Mouse (Mus musculus): ENCODE measurements around the gene Rnf222. TPM values are rescaled to one million over a fixed set of nuclear protein-coding genes. Genes with fewer than 3 reads are reported as not detected.

Gene Rnf222
- polyA plus RNA-seq, 2 experiments: 0.08 TPM; not detected in 1

GRCm38 (mm10) chr11:68906461-68906790, 18.1 kb downstream of the Rnf222 start:
- 69% methylated on average over 4 of the region's 4 CpGs for WGBS (ENCODE audit: insufficient replicate concordance)
- ATAC-seq (ENCODE audit: insufficient read depth) (no peak), DNase-seq (ENCODE audit: low read depth in 3 of 3, low spot score in 3 of 3) (no peak)
- H3K4me1 ChIP-seq (replicated peaks; ENCODE audit: control insufficient read depth in 2 of 2, insufficient read depth in 2 of 2, low read length in 1 of 2): peaks cover 0 to 4% of the 10 kb centered on the region in 2 experiments; a peak in 1 of 4 replicates
- TF ChIP-seq CTCF (IDR thresholded peaks at IDR 0.05; ENCODE audit: low read depth) (no peak), EP300 (IDR thresholded peaks at IDR 0.05; ENCODE audit: low read depth) (no peak)
- H3K27me3 ChIP-seq (ENCODE audit: control insufficient read depth, insufficient read depth, low read length): peaks cover 4% of the 10 kb centered on the region; the same call in 1 of the 2 replicates
- no peak overlapping the region for H3K4me3 ChIP-seq (ENCODE audit: insufficient read depth in 1 of 2, low read depth in 2 of 2, low read length in 2 of 2)
- H3K36me3 ChIP-seq (replicated peaks; ENCODE audit: control insufficient read depth, insufficient read depth, low read depth): peaks cover 35% of the 10 kb centered on the region
- H3K27ac ChIP-seq: no peak overlapping the region
- no peak overlapping the region for H3K9ac ChIP-seq (replicated peaks)
- no peaks in the 10 kb centered on the region for H3K9me3 ChIP-seq (ENCODE audit: control insufficient read depth, low read length)
- H3K4me2 ChIP-seq (ENCODE audit: low read depth): no peak overlapping the region

GRCm38 (mm10) chr11:68907251-68907650, 18.9 kb downstream of the Rnf222 start:
- Histone ChIP-seq H3K4me1 (replicated peaks; ENCODE audit: control insufficient read depth in 2 of 2, insufficient read depth in 2 of 2, low read length in 1 of 2) (peaks cover 0 to 4% of the 10 kb centered on the region in 2 experiments; a peak in 1 of 4 replicates), H3K9ac (replicated peaks) (no peak overlapping the region), H3K9me3 (ENCODE audit: control insufficient read depth, low read length) (no peaks in the 10 kb centered on the region), H3K27me3 (ENCODE audit: control insufficient read depth, insufficient read depth, low read length) (peaks cover 4% of the 10 kb centered on the region; the same call in 1 of the 2 replicates), H3K36me3 (replicated peaks; ENCODE audit: control insufficient read depth, insufficient read depth, low read depth) (peaks cover 35% of the 10 kb centered on the region), H3K4me2 (ENCODE audit: low read depth) (no peak overlapping the region), H3K27ac (no peak overlapping the region), H3K4me3 (ENCODE audit: insufficient read depth in 1 of 2, low read depth in 2 of 2, low read length in 2 of 2) (no peak overlapping the region)
- WGBS (ENCODE audit: insufficient replicate concordance): 62% methylated on average over 3 of the region's 3 CpGs
- ATAC-seq (ENCODE audit: insufficient read depth): no peak
- DNase-seq (ENCODE audit: low read depth in 3 of 3, low spot score in 3 of 3): no peak
- TF ChIP-seq EP300 (IDR thresholded peaks at IDR 0.05; ENCODE audit: low read depth) (no peak), CTCF (IDR thresholded peaks at IDR 0.05; ENCODE audit: low read depth) (no peak)

- Histone ChIP-seq H3K4me2 (ENCODE audit: low read depth) (no peak overlapping the region), H3K27me3 (ENCODE audit: control insufficient read depth, insufficient read depth, low read length) (peaks cover 4% of the 10 kb centered on the region; the same call in 1 of the 2 replicates), H3K9me3 (ENCODE audit: control insufficient read depth, low read length) (no peaks in the 10 kb centered on the region), H3K4me1 (replicated peaks; ENCODE audit: control insufficient read depth in 2 of 2, insufficient read depth in 2 of 2, low read length in 1 of 2) (no peaks in the 10 kb centered on the region), H3K27ac (no peak overlapping the region), H3K36me3 (replicated peaks; ENCODE audit: control insufficient read depth, insufficient read depth, low read depth) (peaks cover 20% of the 10 kb centered on the region), H3K4me3 (ENCODE audit: insufficient read depth in 1 of 2, low read depth in 2 of 2, low read length in 2 of 2) (no peak overlapping the region), H3K9ac (replicated peaks) (no peak overlapping the region)
- no peak for ATAC-seq (ENCODE audit: insufficient read depth)
- TF ChIP-seq CTCF (IDR thresholded peaks at IDR 0.05; ENCODE audit: low read depth): no peak
- TF ChIP-seq EP300 (IDR thresholded peaks at IDR 0.05; ENCODE audit: low read depth): no peak
- 43% methylated on average over 7 of the region's 7 CpGs for WGBS (ENCODE audit: insufficient replicate concordance)
- DNase-seq (ENCODE audit: low read depth in 3 of 3, low spot score in 3 of 3): no peak
Observed at GRCm38 (mm10) chr11:68908846-68909503, 20.6 kb downstream of the Rnf222 start.

- Histone ChIP-seq H3K9me3 (ENCODE audit: control insufficient read depth, low read length) (no peaks in the 10 kb centered on the region), H3K4me1 (replicated peaks; ENCODE audit: control insufficient read depth in 2 of 2, insufficient read depth in 2 of 2, low read length in 1 of 2) (no peaks in the 10 kb centered on the region), H3K36me3 (replicated peaks; ENCODE audit: control insufficient read depth, insufficient read depth, low read depth) (no peaks in the 10 kb centered on the region; the same call in 1 of the 2 replicates), H3K4me2 (ENCODE audit: low read depth) (no peak overlapping the region), H3K27me3 (ENCODE audit: control insufficient read depth, insufficient read depth, low read length) (peaks cover 4% of the 10 kb centered on the region; the same call in 1 of the 2 replicates), H3K27ac (no peak overlapping the region), H3K4me3 (ENCODE audit: insufficient read depth in 1 of 2, low read depth in 2 of 2, low read length in 2 of 2) (no peak overlapping the region), H3K9ac (replicated peaks) (no peak overlapping the region)
- WGBS (ENCODE audit: insufficient replicate concordance): 16% methylated on average over 14 of the region's 14 CpGs
- TF ChIP-seq EP300 (IDR thresholded peaks at IDR 0.05; ENCODE audit: low read depth): no peak
- TF ChIP-seq CTCF (IDR thresholded peaks at IDR 0.05; ENCODE audit: low read depth): no peak
- ATAC-seq (ENCODE audit: insufficient read depth): no peak
- DNase-seq (ENCODE audit: low read depth in 3 of 3, low spot score in 3 of 3): no peak
Observed at GRCm38 (mm10) chr11:68911531-68912177, 23.3 kb downstream of the Rnf222 start.

GRCm38 (mm10) chr11:68914566-68914965, 26.2 kb downstream of the Rnf222 start:
- DNase-seq (ENCODE audit: low read depth in 3 of 3, low spot score in 3 of 3) (no peak), ATAC-seq (ENCODE audit: insufficient read depth) (no peak)
- TF ChIP-seq EP300 (IDR thresholded peaks at IDR 0.05; ENCODE audit: low read depth) (no peak), CTCF (IDR thresholded peaks at IDR 0.05; ENCODE audit: low read depth) (no peak)
- WGBS (ENCODE audit: insufficient replicate concordance): 63% methylated on average over 4 of the region's 4 CpGs
- Histone ChIP-seq H3K4me3 (ENCODE audit: insufficient read depth in 1 of 2, low read depth in 2 of 2, low read length in 2 of 2) (no peak overlapping the region), H3K4me1 (replicated peaks; ENCODE audit: control insufficient read depth in 2 of 2, insufficient read depth in 2 of 2, low read length in 1 of 2) (no peaks in the 10 kb centered on the region), H3K36me3 (replicated peaks; ENCODE audit: control insufficient read depth, insufficient read depth, low read depth) (no peaks in the 10 kb centered on the region), H3K27ac (no peak overlapping the region), H3K27me3 (ENCODE audit: control insufficient read depth, insufficient read depth, low read length) (peaks cover 4% of the 10 kb centered on the region; the same call in 1 of the 2 replicates), H3K4me2 (ENCODE audit: low read depth) (no peak overlapping the region), H3K9ac (replicated peaks) (no peak overlapping the region), H3K9me3 (ENCODE audit: control insufficient read depth, low read length) (no peaks in the 10 kb centered on the region)
